Mouse (Mus musculus): ENCODE results near the gene Apol10b. TPM values are rescaled to one million over a fixed set of nuclear protein-coding genes. Genes with fewer than 3 reads are reported as not detected.

Apol10b gene
- polyA plus RNA-seq, 1 experiment from 2014 or later: 0.29 TPM

Other genes starting within 250 kb of the Apol10b start
- not detected in 2 replicates for gene Apol7a, start 197.0 kb downstream of the Apol10b start, polyA plus RNA-seq (2014; fragmentation: Nextera tagmentation; extraction: Ambion mirVana)
- not detected in 2 replicates for gene Apol9a, start 185.0 kb downstream of the Apol10b start, polyA plus RNA-seq (2014; fragmentation: Nextera tagmentation; extraction: Ambion mirVana)
- not detected in 2 replicates for gene Apol7b, start 148.6 kb downstream of the Apol10b start, polyA plus RNA-seq (2014; fragmentation: Nextera tagmentation; extraction: Ambion mirVana)
- gene Apol10a, start 119.1 kb downstream of the Apol10b start, polyA plus RNA-seq (2014; fragmentation: Nextera tagmentation; extraction: Ambion mirVana): not detected in 2 replicates
- not detected in 2 replicates for gene Apol11a, start 87.9 kb downstream of the Apol10b start, polyA plus RNA-seq (2014; fragmentation: Nextera tagmentation; extraction: Ambion mirVana)
- not detected in 2 replicates for gene Apol7c, start 62.8 kb downstream of the Apol10b start, polyA plus RNA-seq (2014; fragmentation: Nextera tagmentation; extraction: Ambion mirVana)
- not detected in 2 replicates for gene 1700025B11Rik, start 34.2 kb downstream of the Apol10b start, polyA plus RNA-seq (2014; fragmentation: Nextera tagmentation; extraction: Ambion mirVana)
- not detected in 2 replicates for gene Gm36245, start 3.1 kb upstream of the Apol10b start, polyA plus RNA-seq (2014; fragmentation: Nextera tagmentation; extraction: Ambion mirVana)
- not detected in 2 replicates for gene Apol11b, start 47.2 kb upstream of the Apol10b start, polyA plus RNA-seq (2014; fragmentation: Nextera tagmentation; extraction: Ambion mirVana)
- not detected in 2 replicates for gene Apol7e, start 102.7 kb upstream of the Apol10b start, polyA plus RNA-seq (2014; fragmentation: Nextera tagmentation; extraction: Ambion mirVana)
- not detected in 2 replicates for gene Apol9b, start 132.9 kb upstream of the Apol10b start, polyA plus RNA-seq (2014; fragmentation: Nextera tagmentation; extraction: Ambion mirVana)
- gene Apol8, start 160.9 kb upstream of the Apol10b start, polyA plus RNA-seq (2014; fragmentation: Nextera tagmentation; extraction: Ambion mirVana): 0.11 and 0.34 TPM in 2 replicates
- 16.4 and 19.6 TPM in 2 replicates for gene Myh9, start 246.1 kb upstream of the Apol10b start, polyA plus RNA-seq (2014; fragmentation: Nextera tagmentation; extraction: Ambion mirVana)

Data from midbrain, embryonic 11.5 days (tissue).